Mouse (Mus musculus): ENCODE results near the gene Rhox3e.
"Not testable (repeated sequence)": the region's sequence is repeated elsewhere in the genome, so short reads cannot be mapped to it uniquely, and the experiment has no call there.

Gene Rhox3e

GRCm38 (mm10) chrX:37541719-37542118 lies at the start of gene Rhox3e:
Gene Rhox3e, plus strand, starts transcription at chrX:37542019.
- DNase-seq (ENCODE audit: low spot score), result not testable (repeated sequence)

GRCm38 (mm10) chrX:37514059-37514458 lies 27.8 kb upstream of the Rhox3e start, which contains the start of gene Rhox4d:
Gene Rhox4d, plus strand, starts transcription at chrX:37514359.
- not testable (repeated sequence) for DNase-seq (ENCODE audit: low spot score)

GRCm38 (mm10) chrX:37530152-37530551 lies 11.7 kb upstream of the Rhox3e start, which contains the start of gene Rhox2e:
Gene Rhox2e, plus strand, starts transcription at chrX:37530452.
- not testable (repeated sequence) for DNase-seq (ENCODE audit: low spot score)

GRCm38 (mm10) chrX:37557112-37557511 lies 15.3 kb downstream of the Rhox3e start, which contains the start of gene Rhox4e:
Gene Rhox4e, plus strand, starts transcription at chrX:37557412.
- not testable (repeated sequence) for DNase-seq (ENCODE audit: low spot score)

GRCm38 (mm10) chrX:37571105-37571504 lies 29.3 kb downstream of the Rhox3e start, which contains the start of gene Rhox2f:
Gene Rhox2f, plus strand, starts transcription at chrX:37571405.
- not testable (repeated sequence) for DNase-seq (ENCODE audit: low spot score)

- DNase-seq (ENCODE audit: low spot score), result not testable (repeated sequence)
These were observed 30.8 kb downstream of the Rhox3e start for GRCm38 (mm10) chrX:37572638-37573037.

GRCm38 (mm10) chrX:37580692-37581091 lies 38.9 kb downstream of the Rhox3e start, which contains the start of gene Rhox3f:
Gene Rhox3f, plus strand, starts transcription at chrX:37580992.
- DNase-seq (ENCODE audit: low spot score), result not testable (repeated sequence)
